Mouse (Mus musculus) myocyte (in vitro differentiated cells): ENCODE measurements at regions not wholly inside any gene's neighbourhood (a gene's known extent, or its start where the extent isn't known, plus 50 kb on each side); places are given as distances from the start of the nearest gene placed in this dataset.

Experiments used
- H3K27me3 ChIP-seq: one replicate; pipeline ENCODE4 v1.6.1; 2011; ENCODE audit not compliant: control insufficient read depth, insufficient read depth, insufficient read length
- H3K36me3 ChIP-seq: one replicate; pipeline ENCODE4 v1.6.1; 2011; ENCODE audit not compliant: control insufficient read depth, insufficient read depth
- H3K4me2 ChIP-seq: one replicate; pipeline ENCODE4 v1.6.1; 2011; ENCODE audit warnings: low read depth, control low read depth
- H3K4me3 ChIP-seq: one replicate; pipeline ENCODE4 v1.5.1; 2011; ENCODE audit warnings: mild to moderate bottlenecking, control low read depth, moderate library complexity
- H3K79me2 ChIP-seq: one replicate; pipeline ENCODE4 v1.6.1; 2011; ENCODE audit not compliant: control insufficient read depth, insufficient read depth
- H3ac ChIP-seq: one replicate; pipeline ENCODE4 v1.6.1; 2011; ENCODE audit not compliant: control insufficient read depth, insufficient read length
- CEBPB ChIP-seq: IDR thresholded peaks from 2 replicates; pipeline ENCODE4 v1.6.1; 2011; ENCODE audit warnings: mild to moderate bottlenecking, moderate library complexity; ENCODE audit not compliant: poor library complexity, insufficient read depth, severe bottlenecking
- E2F4 ChIP-seq: IDR thresholded peaks from one replicate; pipeline ENCODE4 v1.6.1; 2011; ENCODE audit warnings: mild to moderate bottlenecking, control low read depth, moderate library complexity; ENCODE audit not compliant: insufficient read depth
- MAX ChIP-seq: IDR thresholded peaks from one replicate; pipeline ENCODE4 v1.6.1; 2011; ENCODE audit warnings: low read depth, mild to moderate bottlenecking, control low read depth
- MYOD1 ChIP-seq, 3 experiments: IDR thresholded peaks; one replicate each; pipeline ENCODE4 v1.6.1; 2011; ENCODE audit warnings: control low read depth in 2 of 3, low read depth in 2 of 3, mild to moderate bottlenecking in 2 of 3, moderate library complexity in 1 of 3; ENCODE audit not compliant: insufficient read length in 2 of 3, control insufficient read depth in 1 of 3
- MYOG ChIP-seq, 3 experiments: IDR thresholded peaks; one replicate each; pipeline ENCODE4 v1.6.1; 2011; ENCODE audit warnings: control low read depth in 2 of 3, low read depth in 2 of 3, mild to moderate bottlenecking in 2 of 3; ENCODE audit not compliant: insufficient read length in 2 of 3, control insufficient read depth in 1 of 3, insufficient read depth in 1 of 3
- POLR2A ChIP-seq: IDR thresholded peaks from one replicate; pipeline ENCODE4 v1.6.1; 2011; ENCODE audit warnings: low read depth, mild to moderate bottlenecking, control low read depth, moderate library complexity; ENCODE audit not compliant: insufficient read length
- POLR2AphosphoS2 ChIP-seq: IDR thresholded peaks from one replicate; pipeline ENCODE4 v1.6.1; 2011; ENCODE audit warnings: low read depth, control low read depth; ENCODE audit not compliant: insufficient read length
- REST ChIP-seq: IDR thresholded peaks from one replicate; pipeline ENCODE4 v1.6.1; 2011; ENCODE audit warnings: mild to moderate bottlenecking, control low read depth, moderate library complexity; ENCODE audit not compliant: insufficient read depth, insufficient read length
- SRF ChIP-seq: IDR thresholded peaks from one replicate; pipeline ENCODE4 v1.6.1; 2011; ENCODE audit warnings: low read depth; ENCODE audit not compliant: control insufficient read depth, insufficient read length
- TCF12 ChIP-seq: IDR thresholded peaks from one replicate; pipeline ENCODE4 v1.6.1; 2011; ENCODE audit warnings: mild to moderate bottlenecking, control low read depth; ENCODE audit not compliant: poor library complexity, insufficient read depth, severe bottlenecking
- TCF3 ChIP-seq: IDR thresholded peaks from one replicate; pipeline ENCODE4 v1.6.1; 2011; ENCODE audit warnings: low read depth, control low read depth; ENCODE audit not compliant: insufficient read length
- USF1 ChIP-seq: IDR thresholded peaks from one replicate; pipeline ENCODE4 v1.6.1; 2011; ENCODE audit warnings: low read depth, mild to moderate bottlenecking, control low read depth, moderate library complexity

- H3ac ChIP-seq: no peak overlapping the region
- no peaks in the 10 kb centered on the region for H3K79me2 ChIP-seq
- no peaks in the 10 kb centered on the region for H3K36me3 ChIP-seq
- H3K4me3 ChIP-seq: no peak overlapping the region
- TF ChIP-seq E2F4: no peak
- TF ChIP-seq POLR2AphosphoS2: no peak
- no peak for TF ChIP-seq REST
- no peak overlapping the region for H3K4me2 ChIP-seq
- no peaks in the 10 kb centered on the region for H3K27me3 ChIP-seq
These were observed 610.3 kb upstream of the Alcam start for GRCm38 (mm10) chr16:53064151-53064550.

- H3K79me2 ChIP-seq: no peaks in the 10 kb centered on the region
- no peak overlapping the region for H3K4me2 ChIP-seq
- H3ac ChIP-seq: no peak overlapping the region
- no peaks in the 10 kb centered on the region for H3K36me3 ChIP-seq
- no peaks in the 10 kb centered on the region for H3K27me3 ChIP-seq
- TF ChIP-seq MAX (no peak), MYOG (IDR thresholded peaks at IDR 0.05; ENCODE audit: control insufficient read depth in 1 of 3, insufficient read depth in 1 of 3, insufficient read length in 2 of 3, low read depth in 2 of 3) (no peak), MYOD1 (IDR thresholded peaks at IDR 0.05; ENCODE audit: control insufficient read depth in 1 of 3, insufficient read length in 2 of 3, low read depth in 2 of 3) (no peak)
- H3K4me3 ChIP-seq: no peak overlapping the region
These were observed 609.2 kb upstream of the Alcam start for GRCm38 (mm10) chr16:53063061-53063460.

- Histone ChIP-seq H3K4me3 (no peak overlapping the region), H3K79me2 (no peaks in the 10 kb centered on the region), H3K4me2 (no peak overlapping the region), H3K36me3 (no peaks in the 10 kb centered on the region), H3K27me3 (no peaks in the 10 kb centered on the region), H3ac (no peak overlapping the region)
- TF ChIP-seq TCF12: no peak
- no peak for TF ChIP-seq REST
- TF ChIP-seq SRF: no peak
These were observed 572.2 kb upstream of the Alcam start for GRCm38 (mm10) chr16:53026056-53026455.

- TF ChIP-seq MAX (no peak), MYOG (IDR thresholded peaks at IDR 0.05; ENCODE audit: control insufficient read depth in 1 of 3, insufficient read depth in 1 of 3, insufficient read length in 2 of 3, low read depth in 2 of 3) (no peak), TCF3 (no peak), TCF12 (no peak), CEBPB (no peak), MYOD1 (IDR thresholded peaks at IDR 0.05; ENCODE audit: control insufficient read depth in 1 of 3, insufficient read length in 2 of 3, low read depth in 2 of 3) (no peak), REST (no peak), SRF (no peak), USF1 (no peak), POLR2A (no peak)
- Histone ChIP-seq H3K4me3 (no peak overlapping the region), H3K79me2 (no peaks in the 10 kb centered on the region), H3K36me3 (no peaks in the 10 kb centered on the region), H3ac (no peak overlapping the region), H3K4me2 (no peak overlapping the region), H3K27me3 (no peaks in the 10 kb centered on the region)
These were observed 558.0 kb upstream of the Alcam start for GRCm38 (mm10) chr16:53011847-53012246.

GRCm38 (mm10) chr16:52988852-52989397 is 535.1 kb upstream of the Alcam start:
- Histone ChIP-seq H3K4me2 (no peak overlapping the region), H3K27me3 (no peaks in the 10 kb centered on the region), H3K36me3 (no peaks in the 10 kb centered on the region), H3K79me2 (no peaks in the 10 kb centered on the region), H3K4me3 (no peak overlapping the region), H3ac (no peak overlapping the region)
- TF ChIP-seq MYOG (IDR thresholded peaks at IDR 0.05; ENCODE audit: control insufficient read depth in 1 of 3, insufficient read depth in 1 of 3, insufficient read length in 2 of 3, low read depth in 2 of 3): no peak
- TF ChIP-seq REST: no peak
- no peak for TF ChIP-seq TCF12
- TF ChIP-seq SRF: no peak
- TF ChIP-seq MYOD1 (IDR thresholded peaks at IDR 0.05; ENCODE audit: control insufficient read depth in 1 of 3, insufficient read length in 2 of 3, low read depth in 2 of 3): no peak
- no peak for TF ChIP-seq TCF3
- TF ChIP-seq CEBPB: no peak
- no peak for TF ChIP-seq POLR2AphosphoS2
- TF ChIP-seq MAX: no peak
- no peak for TF ChIP-seq USF1
- TF ChIP-seq POLR2A: no peak
- no peak for TF ChIP-seq E2F4
